Mouse (Mus musculus): Measurements from ENCODE around the gene Gys2.
"Not testable (repeated sequence)": the region's sequence is repeated elsewhere in the genome, so short reads cannot be mapped to it uniquely, and the experiment has no call there.

The Gys2 gene

DNA sequence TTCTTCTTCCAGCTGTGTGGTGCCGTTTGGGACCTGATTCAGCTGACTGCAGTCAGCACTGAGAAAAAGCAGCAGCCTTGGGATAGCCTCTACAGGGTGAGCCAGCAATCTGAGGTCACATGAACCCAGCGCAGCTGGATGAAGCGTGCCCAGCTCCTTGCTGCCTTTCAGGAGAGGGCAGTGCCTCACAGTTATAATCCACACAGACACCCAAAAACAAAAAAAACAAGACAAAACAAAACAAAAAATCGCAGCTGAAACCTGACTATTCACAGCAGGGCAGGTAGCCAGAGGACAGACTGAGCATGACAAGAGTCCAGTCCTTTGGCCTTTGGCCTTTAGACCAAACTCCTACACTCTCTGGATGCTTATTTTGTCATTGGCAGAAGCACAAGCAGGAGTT, at the start of gene Gys2:
Gys2 (minus strand) TSS at position 309 of the 403 bp plus-strand sequence.
- no peak for DNase-seq (ENCODE audit: low read depth, low spot score)

DNA sequence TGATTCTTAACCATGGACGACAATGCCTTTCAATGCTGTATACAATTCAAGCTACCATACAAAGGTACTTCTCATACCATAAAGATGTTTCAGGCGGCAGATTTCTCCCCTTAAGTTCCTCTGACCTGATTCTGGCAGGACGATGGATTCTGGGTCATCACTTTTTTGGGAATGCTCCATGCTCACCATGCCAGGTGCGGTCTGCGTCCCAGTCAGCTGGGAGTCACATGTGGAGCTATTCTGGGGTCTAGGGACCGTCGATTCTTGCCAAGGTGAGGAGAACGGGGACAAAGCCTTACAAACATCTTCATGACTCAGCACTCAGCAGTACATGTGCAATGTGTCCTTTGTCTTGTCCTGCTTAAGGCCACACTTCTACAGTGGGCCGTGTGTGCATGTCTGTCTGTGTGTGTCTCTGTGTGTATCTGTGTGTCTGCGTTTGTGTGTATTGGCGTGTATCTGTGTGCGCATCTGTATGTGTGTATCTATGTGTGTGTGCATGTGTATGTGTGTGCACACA, 48.7 kb upstream of the Gys2 start:
- no peak for DNase-seq (ENCODE audit: low read depth, low spot score)

DNA sequence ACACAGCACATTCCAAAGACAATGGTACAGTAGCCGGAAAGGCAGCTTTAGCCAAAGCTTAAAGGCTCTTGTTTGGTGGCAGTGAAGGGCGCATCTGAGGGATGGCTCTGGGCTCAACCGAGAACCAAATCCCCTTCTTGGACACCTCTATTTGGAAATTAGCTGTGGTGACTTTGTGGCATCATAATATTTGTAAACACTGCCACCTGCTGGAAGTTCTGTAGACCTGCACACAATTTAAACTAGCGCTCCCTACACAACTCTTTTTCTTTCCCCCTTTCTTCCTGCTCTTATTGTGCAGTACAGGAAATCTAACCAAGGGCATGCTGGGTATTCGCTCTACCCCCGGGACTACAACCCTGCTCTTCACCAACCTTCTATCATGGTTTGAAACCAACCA, 46.2 kb upstream of the Gys2 start:
- DNase-seq (ENCODE audit: low read depth, low spot score) = peak; percentile 81

DNA sequence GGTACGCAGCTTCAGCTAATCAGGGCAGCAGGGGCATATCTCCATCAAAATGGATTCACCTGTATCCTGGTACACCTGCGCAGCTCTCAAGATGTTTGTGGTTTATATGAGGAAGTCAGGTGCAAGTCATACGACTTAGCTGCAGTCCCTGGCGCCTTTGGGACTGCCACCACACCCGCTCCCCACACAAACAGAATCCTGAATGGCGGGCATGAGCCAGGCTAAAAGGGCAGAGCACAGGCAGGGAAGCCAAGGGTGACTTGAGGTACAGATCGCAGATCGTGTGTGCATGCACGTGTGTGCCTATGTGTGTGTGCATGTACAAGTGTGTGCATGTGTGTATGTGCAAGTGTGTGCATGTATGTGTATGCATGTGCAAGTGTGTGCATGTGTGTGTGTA, 42.5 kb upstream of the Gys2 start:
- DNase-seq (ENCODE audit: low read depth, low spot score) = not testable (repeated sequence)

GRCm38 (mm10) chr6:142514912-142515311, 42.0 kb upstream of the Gys2 start:
- DNase-seq (ENCODE audit: low read depth, low spot score) = no peak

DNA sequence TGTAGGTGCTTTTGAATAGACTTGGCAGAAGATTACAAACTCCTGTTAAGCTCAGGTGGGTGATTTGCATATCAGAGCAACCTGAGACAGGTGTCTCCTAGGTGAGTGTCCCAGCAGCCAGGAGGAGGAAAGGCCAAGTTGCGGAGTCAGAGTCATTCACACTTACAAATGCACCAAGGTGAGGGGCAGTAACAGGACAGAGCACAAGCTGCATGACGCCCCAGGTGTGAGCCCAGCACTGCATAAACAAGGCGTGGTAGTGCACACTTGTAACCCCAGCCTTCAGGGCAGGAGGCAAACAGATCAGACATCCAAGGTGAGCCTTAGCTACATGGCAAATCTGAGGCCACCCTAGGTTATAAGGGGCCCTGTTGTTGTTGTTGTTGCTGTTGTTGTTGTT, 40.0 kb upstream of the Gys2 start:
- no peak for DNase-seq (ENCODE audit: low read depth, low spot score)

GRCm38 (mm10) chr6:142511516-142512135, 38.7 kb upstream of the Gys2 start:
- DNase-seq (ENCODE audit: low read depth, low spot score) = no peak

DNA sequence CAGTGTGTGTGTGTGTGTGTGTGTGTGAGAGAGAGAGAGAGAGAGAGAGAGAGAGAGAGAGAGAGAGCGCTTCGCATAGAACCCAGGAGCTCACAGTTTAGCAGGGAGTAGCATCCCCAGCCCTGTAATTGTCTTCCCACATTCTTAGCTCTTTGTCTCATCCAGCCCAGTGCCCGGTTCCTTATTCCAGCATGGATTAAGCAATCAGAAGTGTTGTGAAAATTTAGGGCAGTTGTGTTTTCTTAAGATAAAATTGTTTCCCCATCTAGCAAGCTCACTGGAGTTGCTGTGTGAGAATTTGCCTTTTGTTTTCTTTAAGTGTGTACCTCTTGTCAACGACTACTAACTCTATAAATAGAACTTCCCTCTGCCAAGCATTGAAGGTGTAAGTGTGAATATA, 35.8 kb upstream of the Gys2 start:
- no peak for DNase-seq (ENCODE audit: low read depth, low spot score)

DNA sequence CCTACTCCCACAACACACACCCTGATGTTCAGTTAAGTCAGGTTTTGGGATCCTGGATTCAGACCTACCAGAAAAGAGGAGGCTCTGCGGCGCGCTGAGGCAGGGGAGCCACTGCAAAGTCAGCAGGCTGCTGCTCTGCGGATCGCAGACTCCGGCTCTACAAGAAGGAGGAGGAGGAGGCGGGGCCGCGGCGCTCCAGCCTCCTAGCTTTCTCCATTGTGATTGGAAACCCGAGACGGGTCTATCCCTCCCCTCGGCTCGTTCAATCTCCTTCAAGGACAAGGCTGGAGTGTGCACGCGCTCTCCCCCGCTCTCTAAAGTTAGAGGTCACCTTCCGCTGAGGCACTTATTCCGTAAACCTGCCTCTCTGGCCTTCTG, 34.9 kb upstream of the Gys2 start, which contains the start of gene Ldhb:
Ldhb (minus strand) TSS at position 173 of the 378 bp plus-strand sequence.
- peak; percentile 94 for DNase-seq (ENCODE audit: low read depth, low spot score)

DNA sequence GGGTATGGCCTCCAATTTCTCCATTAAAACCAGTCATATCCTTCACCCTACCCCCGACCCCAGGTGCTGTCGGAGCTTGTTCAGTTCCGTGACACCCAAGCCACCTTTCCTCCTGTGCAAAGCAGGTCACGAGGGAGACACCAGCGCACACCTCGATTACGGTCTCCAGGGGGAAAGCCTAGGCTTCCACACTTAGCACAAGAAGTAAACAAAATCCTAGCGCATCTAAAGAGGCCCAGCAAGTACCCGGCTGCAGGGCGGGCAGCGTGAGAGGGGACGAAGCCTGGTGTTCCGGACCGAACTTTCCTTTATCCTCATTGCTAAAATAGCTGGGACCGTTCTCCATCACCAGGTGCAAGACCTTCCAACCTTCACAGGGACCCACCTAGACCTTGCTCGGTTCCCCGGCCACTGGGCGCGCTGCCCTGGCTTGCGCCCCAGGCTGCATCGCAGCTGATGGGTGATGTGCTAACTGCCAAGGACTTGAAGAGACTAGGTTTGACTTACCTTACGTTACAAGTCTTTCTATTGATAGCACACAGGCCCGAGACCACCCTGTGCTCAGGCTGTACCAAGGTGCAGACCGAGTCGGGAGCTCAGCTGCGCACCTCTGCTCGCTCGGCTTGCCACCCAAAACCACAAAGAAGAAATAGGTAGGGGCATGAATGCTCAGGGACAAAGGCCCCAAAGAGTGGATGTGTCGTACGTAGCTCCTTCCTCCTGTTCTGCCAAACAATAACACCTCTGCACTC, 34.3 kb upstream of the Gys2 start:
- no peak for DNase-seq (ENCODE audit: low read depth, low spot score)

- no peak for DNase-seq (ENCODE audit: low read depth, low spot score)
These were observed 33.6 kb upstream of the Gys2 start for GRCm38 (mm10) chr6:142506338-142507032.

GRCm38 (mm10) chr6:142503601-142504000, 30.7 kb upstream of the Gys2 start:
- no peak for DNase-seq (ENCODE audit: low read depth, low spot score)

DNA sequence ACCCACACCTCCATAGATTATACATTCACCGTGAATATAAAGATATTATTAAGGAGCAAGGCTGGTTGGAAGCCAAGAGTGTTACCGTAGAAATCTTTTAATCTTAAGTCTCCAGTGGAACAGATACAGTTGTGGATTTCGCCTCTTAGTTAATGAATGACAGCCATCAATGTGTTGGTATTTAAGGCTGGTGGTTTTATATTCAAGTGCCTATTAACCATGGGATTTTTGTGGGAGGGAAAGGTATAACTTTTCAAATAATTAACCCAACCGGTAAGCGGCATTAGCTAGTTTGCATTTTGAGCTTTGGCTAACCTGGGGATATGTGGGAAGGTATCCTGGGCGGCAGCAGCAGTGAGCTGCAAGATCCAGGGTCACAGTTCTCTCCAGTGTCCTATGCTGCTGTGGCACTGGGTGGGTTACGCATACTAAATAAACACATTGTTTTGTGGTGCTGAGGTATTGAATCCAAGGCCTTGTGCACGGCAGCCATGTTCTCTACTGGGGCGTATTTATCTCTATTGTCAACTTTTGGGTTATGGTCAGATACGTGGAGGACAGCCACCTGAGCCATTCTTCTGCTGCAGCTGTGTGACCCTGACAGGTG, 29.7 kb upstream of the Gys2 start:
- no peak for DNase-seq (ENCODE audit: low read depth, low spot score)

DNA sequence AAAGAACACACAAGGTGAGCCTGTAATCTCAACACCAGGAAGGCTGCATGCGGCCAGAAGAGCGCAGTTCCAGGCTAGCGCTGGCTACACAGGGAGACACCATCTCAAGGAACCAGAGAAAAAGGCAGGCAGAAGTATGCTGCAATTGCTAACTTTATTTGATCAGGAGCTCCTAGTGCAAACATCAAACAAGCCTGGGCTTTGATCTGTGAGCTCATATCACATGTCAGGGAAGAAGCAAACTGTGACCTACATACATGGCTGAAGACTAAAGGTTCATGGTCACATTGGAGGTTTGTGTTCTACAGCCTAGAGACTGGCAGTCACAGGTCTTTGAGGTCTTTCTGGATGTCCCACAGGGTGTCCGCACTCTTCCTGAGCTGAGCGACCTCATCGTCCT, 17.2 kb upstream of the Gys2 start:
- DNase-seq (ENCODE audit: low read depth, low spot score) = not testable (repeated sequence)

DNA sequence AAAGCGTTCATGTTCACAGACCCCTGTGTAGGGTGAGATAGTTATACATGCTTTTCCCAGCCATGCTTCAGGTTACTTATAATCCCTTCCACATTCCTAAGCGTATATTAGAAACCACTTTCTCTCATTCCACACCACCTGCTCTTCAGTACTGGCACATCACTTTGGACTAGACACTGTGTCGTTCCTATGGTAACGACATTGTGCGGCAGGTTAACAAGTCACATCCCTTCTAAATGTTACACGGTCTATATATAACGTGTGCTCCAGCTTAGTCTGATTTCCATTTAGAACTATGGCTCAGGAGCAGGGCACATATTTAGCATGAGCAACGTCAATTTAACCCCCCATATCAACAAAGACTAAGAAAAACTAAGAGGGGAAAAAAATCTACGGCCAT, 14.7 kb upstream of the Gys2 start:
- no peak for DNase-seq (ENCODE audit: low read depth, low spot score)

GRCm38 (mm10) chr6:142485478-142486123, 12.7 kb upstream of the Gys2 start:
- no peak for DNase-seq (ENCODE audit: low read depth, low spot score)

DNA sequence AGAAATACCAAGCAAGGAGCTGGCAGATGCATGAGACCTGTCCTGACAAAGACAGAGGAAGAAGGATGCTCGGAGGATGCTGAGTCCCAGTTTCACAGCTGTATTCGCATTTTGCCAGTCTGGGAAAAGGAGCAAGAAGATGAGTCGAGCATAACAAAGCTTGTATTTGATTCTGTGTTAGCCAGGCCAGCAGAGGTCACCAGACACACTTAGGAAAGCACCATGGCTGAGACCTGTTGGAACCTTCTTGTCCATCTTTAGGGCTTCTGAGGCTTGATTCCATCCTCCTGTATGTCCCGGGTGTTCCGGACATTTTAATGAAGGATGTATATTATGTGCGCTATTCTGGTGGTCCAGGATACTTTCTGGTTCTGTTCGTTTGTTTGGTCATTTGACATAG, 4.3 kb upstream of the Gys2 start:
- DNase-seq (ENCODE audit: low read depth, low spot score) = peak; percentile 34

DNA sequence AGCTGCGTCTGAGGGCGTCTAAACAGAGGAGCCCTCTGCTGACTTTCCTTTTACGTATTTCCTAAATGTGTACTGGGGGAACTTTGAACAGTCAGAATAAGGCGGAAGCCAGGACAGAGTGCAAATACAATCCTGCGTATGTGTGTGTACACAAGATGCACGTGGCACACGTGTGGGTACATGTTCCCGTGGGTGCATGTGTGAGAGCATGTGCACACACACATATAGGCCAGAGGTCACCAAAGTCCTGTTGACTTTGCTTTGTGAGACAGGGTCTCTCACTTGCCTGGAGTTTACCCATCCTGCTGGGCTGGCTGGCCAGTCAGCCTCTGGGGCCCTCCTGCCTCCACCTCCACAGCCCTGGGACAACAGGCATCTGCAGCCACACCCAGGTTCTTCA, 1.8 kb downstream of the Gys2 start:
- no peak for DNase-seq (ENCODE audit: low read depth, low spot score)

DNA sequence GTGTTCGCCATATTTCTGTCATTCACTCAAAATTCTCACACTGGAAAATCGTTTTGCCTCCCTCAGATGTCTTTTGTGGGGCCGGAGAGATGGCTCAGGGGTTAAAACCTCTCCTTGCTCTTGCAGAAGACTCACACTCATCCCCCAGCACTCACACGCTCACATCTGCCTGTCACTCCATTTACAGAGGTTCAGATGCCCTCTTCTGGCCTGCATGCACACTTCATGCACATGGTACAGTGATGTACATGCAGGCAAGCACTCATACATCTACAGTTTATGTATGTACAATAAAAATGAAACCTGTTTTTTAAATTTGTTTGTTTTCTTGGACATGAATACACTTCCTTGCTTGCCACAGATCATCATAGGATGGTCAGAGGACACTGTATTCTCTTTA, 3.3 kb downstream of the Gys2 start:
- peak; percentile 80 for DNase-seq (ENCODE audit: low read depth, low spot score)

- DNase-seq (ENCODE audit: low read depth, low spot score) = no peak
These were observed 10.7 kb downstream of the Gys2 start for GRCm38 (mm10) chr6:142462194-142462593.

GRCm38 (mm10) chr6:142459017-142459678, 13.8 kb downstream of the Gys2 start:
- no peak for DNase-seq (ENCODE audit: low read depth, low spot score)

Measured in 3T3-L1 (cell line).